Mouse (Mus musculus): Measurements from ENCODE around the gene Gm13287.

GRCm38 (mm10) chr4:88838828-88839227 lies 35.8 kb downstream of the Gm13287 start:
- TF ChIP-seq CTCF (IDR thresholded peaks at IDR 0.05; ENCODE audit: insufficient read depth, low read depth, low read length), result no peak
- no peak for TF ChIP-seq POLR2A (IDR thresholded peaks at IDR 0.05; ENCODE audit: insufficient read depth, low read depth, low read length)

Measured in olfactory bulb, adult 2 months (tissue).